Mouse (Mus musculus) c-Kit-positive CD71-negative TER-119-negative erythroid progenitor cells, embryonic 14.5 days (primary cell): ENCODE data around the gene Kcnk1.

ENCODE experiments used
- DNase-seq: peaks from one replicate; pipeline ENCODE4 v3.0.0-alpha.2; 2013; ENCODE audit warnings: low read depth

Kcnk1 gene

GRCm38 (mm10) chr8:126045751-126046150 is 50.8 kb downstream of the Kcnk1 start:
- DNase-seq: no peak

- no peak for DNase-seq
Observed at GRCm38 (mm10) chr8:126053911-126054310, 58.9 kb downstream of the Kcnk1 start.

- DNase-seq: no peak
Observed at GRCm38 (mm10) chr8:126058876-126059275, 63.9 kb downstream of the Kcnk1 start.

- no peak for DNase-seq
Observed at GRCm38 (mm10) chr8:126062844-126063243, 67.9 kb downstream of the Kcnk1 start.

GRCm38 (mm10) chr8:126063832-126064409 is 69.0 kb downstream of the Kcnk1 start:
- DNase-seq: no peak

- no peak for DNase-seq
Observed at GRCm38 (mm10) chr8:126064587-126065145, 69.7 kb downstream of the Kcnk1 start.

- no peak for DNase-seq
Observed at GRCm38 (mm10) chr8:126067306-126067705, 72.3 kb downstream of the Kcnk1 start.

GRCm38 (mm10) chr8:126068136-126068535 is 73.2 kb downstream of the Kcnk1 start:
- no peak for DNase-seq

GRCm38 (mm10) chr8:126072678-126073077 is 77.7 kb downstream of the Kcnk1 start:
- DNase-seq: no peak

GRCm38 (mm10) chr8:126073141-126073740 is 78.3 kb downstream of the Kcnk1 start:
- DNase-seq: no peak

GRCm38 (mm10) chr8:126074111-126074510 is 79.1 kb downstream of the Kcnk1 start:
- no peak for DNase-seq

- DNase-seq: peak; percentile 25
Observed at GRCm38 (mm10) chr8:126075400-126075799, 80.4 kb downstream of the Kcnk1 start.
